Mouse (Mus musculus): ENCODE results near the gene Duox1.

GRCm38 (mm10) chr2:122325361-122325760 lies 9.9 kb downstream of the Duox1 start:
- TF ChIP-seq POLR2A (IDR thresholded peaks at IDR 0.05; ENCODE audit: borderline replicate concordance, low read depth, low read length) (no peak), CTCF (IDR thresholded peaks at IDR 0.05; ENCODE audit: low read depth, low read length) (no peak)
